Mouse (Mus musculus) hindbrain, embryonic 11.5 days (tissue): ENCODE measurements at regions not wholly inside any gene's neighbourhood (a gene's known extent, or its start where the extent isn't known, plus 50 kb on each side); places are given as distances from the start of the nearest gene placed in this dataset.

ENCODE experiments used
- ATAC-seq: fragments of 200-750 bp; cut with Nextera tagmentation; 2 replicates; pipeline ENCODE4 v1.8.0; 2017; ENCODE audit warnings: mild to moderate bottlenecking, moderate TSS enrichment, moderate library complexity; ENCODE audit not compliant: low FRiP score
- DNase-seq: peaks from one replicate; pipeline ENCODE4 v3.0.0-alpha.2; 2015; ENCODE audit warnings: low spot score
- H3K27ac ChIP-seq: fragments of 300-500 bp; sonication (generic); 2 replicates; pipeline ENCODE4 v1.5.1; 2014; ENCODE audit warnings: mild to moderate bottlenecking, low read depth, low read length
- H3K27me3 ChIP-seq: fragments of 300-500 bp; sonication (generic); 2 replicates; pipeline ENCODE4 v1.6.1; 2014; ENCODE audit warnings: mild to moderate bottlenecking, low read length, moderate library complexity, mixed read lengths; ENCODE audit not compliant: control insufficient read depth, insufficient read depth
- H3K36me3 ChIP-seq: fragments of 300-500 bp; sonication (generic); 2 replicates; pipeline ENCODE4 v1.6.1; 2014; ENCODE audit warnings: mild to moderate bottlenecking, low read length, moderate library complexity, mixed read lengths; ENCODE audit not compliant: control insufficient read depth, insufficient read depth
- H3K4me1 ChIP-seq: fragments of 300-500 bp; sonication (generic); replicated peaks from 2 replicates; pipeline ENCODE4 v1.6.1; 2014; ENCODE audit warnings: low read length, mixed read lengths; ENCODE audit not compliant: control insufficient read depth, insufficient read depth
- H3K4me2 ChIP-seq: fragments of 300-500 bp; sonication (generic); replicated peaks from 2 replicates; pipeline ENCODE4 v1.6.1; 2014; ENCODE audit warnings: mild to moderate bottlenecking, low read depth, low read length
- H3K4me3 ChIP-seq: fragments of 300-500 bp; sonication (generic); 2 replicates; pipeline ENCODE4 v1.5.1; 2014; ENCODE audit warnings: low read depth, low read length
- H3K9ac ChIP-seq: fragments of 300-500 bp; sonication (generic); 2 replicates; pipeline ENCODE4 v1.6.1; 2014; ENCODE audit warnings: low read depth, low read length
- H3K9me3 ChIP-seq: fragments of 300-500 bp; sonication (generic); 2 replicates; pipeline ENCODE4 v1.6.1; 2016; ENCODE audit warnings: low read length; ENCODE audit not compliant: control insufficient read depth
- WGBS: fragments of 180-500 bp; shearing (Covaris S2); extraction: QIAGEN DNeasy Blood & Tissue Kit; methylation state at CpG from one replicate; pipeline ENCODE4 v1.1.7; 2014; 5-methylcytosine and 5-hydroxymethylcytosine counted together

DNA sequence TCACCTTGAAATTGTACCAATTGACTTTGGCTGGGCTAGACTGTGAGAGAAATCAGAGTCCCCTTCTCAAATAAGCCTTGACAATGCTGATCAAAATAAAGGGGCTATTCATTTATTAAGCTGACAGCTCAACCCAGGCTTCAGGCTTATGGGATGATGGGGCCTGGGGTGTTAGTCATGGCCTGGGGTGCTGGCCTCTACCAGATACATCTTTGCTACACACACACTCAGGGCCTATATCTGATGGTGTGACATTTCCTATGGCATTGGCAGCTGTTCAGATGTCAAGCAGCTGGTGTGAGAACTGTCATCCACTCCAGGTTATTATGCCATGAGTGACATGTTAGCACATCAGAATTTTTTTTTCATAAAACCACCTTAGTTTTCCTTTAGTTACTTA is 1396.2 kb downstream of the Mat2b start:
- DNase-seq (no peak), ATAC-seq (no peak)
- H3K36me3 ChIP-seq: no peaks in the 10 kb centered on the region
- H3K4me1 ChIP-seq: no peaks in the 10 kb centered on the region
- H3K9ac ChIP-seq: no peak overlapping the region
- H3K4me2 ChIP-seq: no peak overlapping the region
- H3K27me3 ChIP-seq: no peaks in the 10 kb centered on the region
- no peak overlapping the region for H3K4me3 ChIP-seq
- H3K9me3 ChIP-seq: no peaks in the 10 kb centered on the region
- no peak overlapping the region for H3K27ac ChIP-seq

DNA sequence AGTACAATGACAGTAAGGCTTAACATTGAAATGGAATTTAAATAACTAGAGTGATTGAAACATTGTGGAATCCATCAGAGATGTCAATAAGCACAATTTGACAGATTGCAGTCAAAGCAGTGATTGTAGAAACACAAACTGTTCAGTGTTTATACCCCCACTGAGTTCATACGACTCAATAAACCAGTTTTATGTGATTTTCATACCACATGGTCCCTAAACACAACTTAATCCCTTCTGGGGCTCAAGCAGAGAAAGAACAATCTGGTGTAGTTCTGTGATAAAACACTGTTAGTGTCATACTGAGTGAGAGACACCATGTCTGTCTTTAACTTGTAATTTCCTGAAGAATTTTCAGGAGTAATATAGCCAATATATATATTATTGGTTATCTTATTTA is 1439.6 kb downstream of the Mat2b start:
- Histone ChIP-seq H3K4me1 (no peaks in the 10 kb centered on the region), H3K4me2 (no peak overlapping the region), H3K9ac (no peak overlapping the region), H3K27ac (no peak overlapping the region), H3K9me3 (no peaks in the 10 kb centered on the region), H3K4me3 (no peak overlapping the region), H3K36me3 (no peaks in the 10 kb centered on the region), H3K27me3 (no peaks in the 10 kb centered on the region)
- WGBS: 65% methylated on average over 1 of the region's 1 CpGs
- DNase-seq (no peak), ATAC-seq (no peak)

DNA sequence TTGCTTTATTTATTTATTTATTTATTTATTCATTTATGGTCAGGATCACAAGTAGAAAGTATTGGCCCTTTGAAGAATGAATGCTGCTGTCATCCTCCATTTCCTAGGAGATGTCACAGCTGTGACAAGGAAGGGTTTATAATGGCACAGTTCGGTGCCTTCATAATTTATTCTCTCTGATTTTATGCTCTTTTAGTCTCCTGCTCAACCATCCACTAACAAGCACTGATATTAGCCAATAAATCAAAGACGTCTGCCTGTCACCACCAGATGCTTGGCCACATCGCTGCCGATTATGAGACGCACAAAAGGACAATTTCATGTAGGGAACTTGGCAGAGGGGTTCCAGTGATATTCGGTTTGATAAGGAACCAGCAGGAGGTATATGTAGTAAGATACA is 1466.7 kb downstream of the Mat2b start:
- peak; percentile 45 for DNase-seq
- peak overlapping the region; percentile 42; the same call in 1 of the 2 replicates for H3K27ac ChIP-seq

DNA sequence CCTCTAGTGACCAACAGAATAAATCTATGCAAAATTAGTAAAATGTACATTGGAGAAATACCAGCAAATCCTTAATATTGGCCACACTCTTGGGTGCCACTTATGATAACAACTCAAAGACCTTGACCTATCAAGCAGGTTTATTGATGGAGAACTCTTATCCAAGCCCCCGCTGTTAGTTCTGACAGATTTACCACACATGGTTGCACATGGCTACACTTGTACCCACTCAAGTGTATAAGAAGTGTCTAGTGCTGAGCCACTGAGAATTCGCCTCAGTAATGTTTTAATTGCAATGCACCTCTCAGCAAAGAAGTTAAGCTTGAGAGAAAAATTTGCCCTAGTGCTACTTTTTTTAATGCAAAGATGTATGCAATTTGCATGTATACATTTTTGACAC is 1470.3 kb downstream of the Mat2b start:
- ATAC-seq (no peak), DNase-seq (no peak)
- H3K4me2 ChIP-seq: no peak overlapping the region
- H3K36me3 ChIP-seq: no peaks in the 10 kb centered on the region
- H3K4me3 ChIP-seq: no peak overlapping the region
- no peaks in the 10 kb centered on the region for H3K27me3 ChIP-seq
- H3K4me1 ChIP-seq: no peaks in the 10 kb centered on the region
- no peak overlapping the region for H3K27ac ChIP-seq
- WGBS: 60% methylated on average over 2 of the region's 2 CpGs
- H3K9me3 ChIP-seq: no peaks in the 10 kb centered on the region
- no peak overlapping the region for H3K9ac ChIP-seq

More for the DNA sequence above, 1466.7 kb downstream of the Mat2b start:
- no peaks in the 10 kb centered on the region for H3K4me1 ChIP-seq
- 56% methylated on average over 6 of the region's 6 CpGs for WGBS
- H3K9ac ChIP-seq: no peak overlapping the region
- no peaks in the 10 kb centered on the region for H3K9me3 ChIP-seq
- H3K36me3 ChIP-seq: no peaks in the 10 kb centered on the region
- ATAC-seq: peak; percentile 87
- no peak overlapping the region for H3K4me3 ChIP-seq
- no peak overlapping the region for H3K4me2 ChIP-seq
- no peaks in the 10 kb centered on the region for H3K27me3 ChIP-seq

- ATAC-seq (0 out of 2 replicates have a peak, but pooled peaks have one; percentile 49), DNase-seq (no peak)
- H3K27me3 ChIP-seq: no peaks in the 10 kb centered on the region
- H3K4me2 ChIP-seq: no peak overlapping the region
- H3K4me1 ChIP-seq: no peaks in the 10 kb centered on the region
- no peak overlapping the region for H3K9ac ChIP-seq
- no peaks in the 10 kb centered on the region for H3K36me3 ChIP-seq
- no peaks in the 10 kb centered on the region for H3K9me3 ChIP-seq
- WGBS: 60% methylated on average over 2 of the region's 2 CpGs
- no peak overlapping the region for H3K27ac ChIP-seq
- no peak overlapping the region for H3K4me3 ChIP-seq
Measured at GRCm38 (mm10) chr11:39223397-39223796, 1471.6 kb downstream of the Mat2b start.
